Comparison of ENCODE assay signal across 14 mouse cellular contexts in genomic region chr10:45410624-45411341, GRCm38 (mm10).
DNase-seq lines count a peak whose midpoint lies in the region; ATAC-seq lines count a peak whose summit lies in the region.
"Had no signal": no experiment of that assay in that cellular context is flagged by ENCODE, and none has a peak within 500 bp of the region (broad histone marks: within the 10 kb centered on the region; RNA-seq: fewer than 3 reads in every experiment).

No protein-coding gene starts in this region.

- no peak overlapping the region for H3K9ac ChIP-seq in embryonic facial prominence, embryonic 11.5 days (replicated peaks; ENCODE audit: low read length)
- no peak overlapping the region for H3K9ac ChIP-seq in hindbrain, embryonic 15.5 days
- no peak overlapping the region for H3K9ac ChIP-seq in neural tube, embryonic 13.5 days
- H3K9ac ChIP-seq: embryonic facial prominence, embryonic 12.5 days; limb, embryonic 12.5 days; lung, embryonic 14.5 days had no signal

- H3K9me3 ChIP-seq in embryonic facial prominence, embryonic 11.5 days (replicated peaks; ENCODE audit: control insufficient read depth, low read length): no peaks in the 10 kb centered on the region
- no peaks in the 10 kb centered on the region for H3K9me3 ChIP-seq in hindbrain, embryonic 15.5 days
- no peaks in the 10 kb centered on the region for H3K9me3 ChIP-seq in neural tube, embryonic 13.5 days
- H3K9me3 ChIP-seq: embryonic facial prominence, embryonic 12.5 days; limb, embryonic 12.5 days had no signal

- intact Hi-C loops in left cerebral cortex, postnatal 25 days (cut with DNase I): no loop called here

- DNase-seq in adipocyte (ENCODE audit: low spot score): peak; percentile 16
- DNase-seq in embryonic facial prominence, embryonic 11.5 days (ENCODE audit: low spot score): peak; percentile 32
- no peak for DNase-seq in left cerebral cortex, postnatal 25 days (ENCODE audit: low spot score in 2 of 2)
- DNase-seq in cerebellum, adult 11-12 months: no peak
- DNase-seq: layer of hippocampus, adult 9-11 months; lung, embryonic 14.5 days; thymus, postnatal 14 days had no signal

- H3K36me3 ChIP-seq in embryonic facial prominence, embryonic 11.5 days (replicated peaks; ENCODE audit: control insufficient read depth, insufficient read depth, low read depth, low read length): no peaks in the 10 kb centered on the region
- H3K36me3 ChIP-seq in hindbrain, embryonic 15.5 days: no peaks in the 10 kb centered on the region
- H3K36me3 ChIP-seq in neural tube, embryonic 13.5 days: no peaks in the 10 kb centered on the region
- H3K36me3 ChIP-seq: embryonic facial prominence, embryonic 12.5 days; limb, embryonic 12.5 days had no signal

- H3K27me3 ChIP-seq in embryonic facial prominence, embryonic 11.5 days (ENCODE audit: control insufficient read depth, insufficient read depth, low read length): no peaks in the 10 kb centered on the region
- no peaks in the 10 kb centered on the region for H3K27me3 ChIP-seq in hindbrain, embryonic 15.5 days
- no peaks in the 10 kb centered on the region for H3K27me3 ChIP-seq in neural tube, embryonic 13.5 days
- H3K27me3 ChIP-seq: CH12.LX; embryonic facial prominence, embryonic 12.5 days; limb, embryonic 12.5 days had no signal

- no peak overlapping the region for H3K4me3 ChIP-seq in embryonic facial prominence, embryonic 11.5 days (ENCODE audit: low read depth, low read length)
- no peak overlapping the region for H3K4me3 ChIP-seq in hindbrain, embryonic 15.5 days
- no peak overlapping the region for H3K4me3 ChIP-seq in neural tube, embryonic 13.5 days
- H3K4me3 ChIP-seq: embryonic facial prominence, embryonic 12.5 days; limb, embryonic 12.5 days had no signal

- peak; percentile 89 for ATAC-seq in embryonic facial prominence, embryonic 11.5 days (replicated peaks; ENCODE audit: insufficient number of reproducible peaks, low FRiP score, low TSS enrichment, low read depth)
- peak; percentile 84 for ATAC-seq in hindbrain, embryonic 15.5 days (ENCODE audit: low FRiP score, low read depth)
- ATAC-seq in neural tube, embryonic 13.5 days (ENCODE audit: low read depth): peak; percentile 93
- ATAC-seq in inflammation-experienced regulatory T-cells, adult 6 months: no peak
- ATAC-seq: intestine, postnatal 0 days had no signal

- WGBS in embryonic facial prominence, embryonic 11.5 days: 13% methylated on average over 10 of the region's 10 CpGs
- WGBS in hindbrain, embryonic 15.5 days: 7% methylated on average over 10 of the region's 10 CpGs
- 2% methylated on average over 10 of the region's 10 CpGs for WGBS in neural tube, embryonic 13.5 days

- no peaks in the 10 kb centered on the region for H3K4me1 ChIP-seq in embryonic facial prominence, embryonic 11.5 days (ENCODE audit: control insufficient read depth, insufficient read depth, low read length)
- H3K4me1 ChIP-seq in hindbrain, embryonic 15.5 days (replicated peaks): peaks cover 3% of the 10 kb centered on the region; the same call in 1 of the 2 replicates
- H3K4me1 ChIP-seq in neural tube, embryonic 13.5 days (replicated peaks): peaks cover 15% of the 10 kb centered on the region
- H3K4me1 ChIP-seq: embryonic facial prominence, embryonic 12.5 days; limb, embryonic 12.5 days had no signal

- H3K27ac ChIP-seq in embryonic facial prominence, embryonic 11.5 days (replicated peaks; ENCODE audit: low read depth, low read length): no peak overlapping the region
- no peak overlapping the region for H3K27ac ChIP-seq in hindbrain, embryonic 15.5 days (replicated peaks)
- 0 out of 2 replicates have a peak overlapping the region, but pooled peaks have one; percentile 49 for H3K27ac ChIP-seq in neural tube, embryonic 13.5 days (replicated peaks)
- H3K27ac ChIP-seq: embryonic facial prominence, embryonic 12.5 days; limb, embryonic 12.5 days had no signal

- no peak overlapping the region for H3K4me2 ChIP-seq in embryonic facial prominence, embryonic 11.5 days (ENCODE audit: low read depth, low read length)
- H3K4me2 ChIP-seq in hindbrain, embryonic 15.5 days: peak overlapping the region; percentile 9; the same call in 1 of the 2 replicates
- H3K4me2 ChIP-seq in neural tube, embryonic 13.5 days: peak overlapping the region; percentile 36
- H3K4me2 ChIP-seq: embryonic facial prominence, embryonic 12.5 days; limb, embryonic 12.5 days; lung, embryonic 14.5 days had no signal

Comparison
In these comparisons a context has a peak if more than half of its experiments do, and no peak if none do; other contexts are left out.
1. DNase-seq: peak in adipocyte (single experiment) and embryonic facial prominence, embryonic 11.5 days (single experiment); none in left cerebral cortex, postnatal 25 days (0 of 2) and cerebellum, adult 11-12 months (single experiment).